Mouse (Mus musculus): Measurements from ENCODE around the gene Osbpl8. TPM values are rescaled to one million over a fixed set of nuclear protein-coding genes. Genes with fewer than 3 reads are reported as not detected.
A peak's percentile ranks its signal among the peaks of the same experiment; 100 is the strongest.

Osbpl8 gene
- total and polyA plus RNA-seq, 2 experiments from 2014 or later: 16.6 to 89.5 TPM

DNA sequence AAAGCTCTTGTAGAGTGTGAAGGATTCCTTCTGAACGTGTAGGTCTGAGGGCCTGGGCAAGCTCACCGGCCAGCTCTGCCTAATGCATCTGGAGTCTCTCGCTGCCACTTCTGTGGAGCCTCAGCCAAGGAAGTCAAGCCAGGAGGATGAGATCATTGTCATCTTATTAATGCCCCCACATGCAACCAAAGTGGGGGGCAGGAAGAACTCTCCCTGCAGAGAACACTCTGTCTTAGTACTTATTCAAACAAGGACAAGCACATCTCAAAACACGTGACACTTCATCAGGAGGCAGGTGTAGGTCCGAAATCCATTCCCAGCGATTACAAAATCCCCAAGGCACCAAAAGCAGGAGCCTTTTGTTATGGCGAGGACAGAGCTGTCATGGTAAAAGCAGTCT lies 177.2 kb downstream of the Osbpl8 start:
- no peak for TF ChIP-seq CTCF (IDR thresholded peaks at IDR 0.05; ENCODE audit: low read depth)
- Histone ChIP-seq H3K4me2 (ENCODE audit: low read depth) (no peak overlapping the region), H3K27ac (ENCODE audit: low read depth, low read length) (no peak overlapping the region), H3K9me3 (ENCODE audit: low read length) (no peaks in the 10 kb centered on the region), H3K9ac (no peak overlapping the region), H3K36me3 (ENCODE audit: insufficient read depth) (no peaks in the 10 kb centered on the region), H3K27me3 (ENCODE audit: insufficient read depth, low read length) (no peaks in the 10 kb centered on the region), H3K4me3 (ENCODE audit: low read depth, low read length) (no peak overlapping the region), H3K4me1 (ENCODE audit: insufficient read depth) (no peaks in the 10 kb centered on the region)
- WGBS: 87% methylated on average over 7 of the region's 7 CpGs
- DNase-seq (no peak), ATAC-seq (no peak)

DNA sequence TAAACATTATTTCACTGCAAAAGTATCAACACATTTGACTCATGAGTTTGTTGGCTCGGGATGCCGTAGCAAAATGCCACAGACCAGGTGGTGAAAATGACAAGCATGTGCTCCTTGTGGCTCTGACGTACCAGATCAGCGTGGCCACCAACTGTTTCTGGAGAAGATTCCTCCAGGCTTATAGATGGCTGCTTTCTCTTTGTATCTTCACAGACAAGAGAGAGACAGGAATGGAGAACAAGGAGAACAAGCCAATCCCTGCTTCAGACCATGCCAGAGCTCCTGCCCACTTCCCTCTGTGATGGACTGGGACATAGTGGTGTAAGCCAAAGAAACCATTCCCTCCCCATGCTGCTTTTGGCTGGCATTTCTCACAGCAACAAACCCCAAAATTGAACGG lies 179.0 kb downstream of the Osbpl8 start:
- no peak overlapping the region for H3K4me2 ChIP-seq (ENCODE audit: low read depth)
- ATAC-seq (peak; percentile 45; the same call in 1 of the 2 replicates), DNase-seq (no peak)
- H3K9me3 ChIP-seq (ENCODE audit: low read length): no peaks in the 10 kb centered on the region
- no peaks in the 10 kb centered on the region for H3K36me3 ChIP-seq (ENCODE audit: insufficient read depth)
- no peaks in the 10 kb centered on the region for H3K4me1 ChIP-seq (ENCODE audit: insufficient read depth)
- H3K4me3 ChIP-seq (ENCODE audit: low read depth, low read length): no peak overlapping the region
- TF ChIP-seq CTCF (IDR thresholded peaks at IDR 0.05; ENCODE audit: low read depth): no peak
- no peaks in the 10 kb centered on the region for H3K27me3 ChIP-seq (ENCODE audit: insufficient read depth, low read length)
- H3K27ac ChIP-seq (ENCODE audit: low read depth, low read length): no peak overlapping the region
- H3K9ac ChIP-seq: no peak overlapping the region
- WGBS: 74% methylated on average over 5 of the region's 5 CpGs

Other genes starting within 250 kb of the Osbpl8 start
- 147 and 199 TPM in 2 replicates for gene Csrp2, start 245.0 kb upstream of the Osbpl8 start, total RNA-seq (2014; rRNA removed)
- 128 and 164 TPM in 2 replicates for gene Csrp2, start 245.0 kb upstream of the Osbpl8 start, polyA plus RNA-seq (2015; fragmentation: Nextera tagmentation; extraction: Ambion mirVana)
- 66.9 and 71.6 TPM in 2 replicates for gene Zdhhc17, start 154.6 kb upstream of the Osbpl8 start, total RNA-seq (2014; rRNA removed)
- gene Zdhhc17, start 154.6 kb upstream of the Osbpl8 start, polyA plus RNA-seq (2015; fragmentation: Nextera tagmentation; extraction: Ambion mirVana): 31.1 and 41.7 TPM in 2 replicates
- gene Bbs10, start 133.9 kb downstream of the Osbpl8 start, total RNA-seq (2014; rRNA removed): 4.4 and 4.8 TPM in 2 replicates
- 1.5 and 2.1 TPM in 2 replicates for gene Bbs10, start 133.9 kb downstream of the Osbpl8 start, polyA plus RNA-seq (2015; fragmentation: Nextera tagmentation; extraction: Ambion mirVana)